Mouse (Mus musculus) A20 (cell line): ENCODE results near the gene Zfp518b.
A peak's percentile ranks its signal among the peaks of the same experiment; 100 is the strongest.

Experiments
- DNase-seq: peaks from one replicate; pipeline ENCODE4 v3.0.0-alpha.2; 2011; ENCODE audit warnings: low read depth, low spot score

Zfp518b gene

DNA sequence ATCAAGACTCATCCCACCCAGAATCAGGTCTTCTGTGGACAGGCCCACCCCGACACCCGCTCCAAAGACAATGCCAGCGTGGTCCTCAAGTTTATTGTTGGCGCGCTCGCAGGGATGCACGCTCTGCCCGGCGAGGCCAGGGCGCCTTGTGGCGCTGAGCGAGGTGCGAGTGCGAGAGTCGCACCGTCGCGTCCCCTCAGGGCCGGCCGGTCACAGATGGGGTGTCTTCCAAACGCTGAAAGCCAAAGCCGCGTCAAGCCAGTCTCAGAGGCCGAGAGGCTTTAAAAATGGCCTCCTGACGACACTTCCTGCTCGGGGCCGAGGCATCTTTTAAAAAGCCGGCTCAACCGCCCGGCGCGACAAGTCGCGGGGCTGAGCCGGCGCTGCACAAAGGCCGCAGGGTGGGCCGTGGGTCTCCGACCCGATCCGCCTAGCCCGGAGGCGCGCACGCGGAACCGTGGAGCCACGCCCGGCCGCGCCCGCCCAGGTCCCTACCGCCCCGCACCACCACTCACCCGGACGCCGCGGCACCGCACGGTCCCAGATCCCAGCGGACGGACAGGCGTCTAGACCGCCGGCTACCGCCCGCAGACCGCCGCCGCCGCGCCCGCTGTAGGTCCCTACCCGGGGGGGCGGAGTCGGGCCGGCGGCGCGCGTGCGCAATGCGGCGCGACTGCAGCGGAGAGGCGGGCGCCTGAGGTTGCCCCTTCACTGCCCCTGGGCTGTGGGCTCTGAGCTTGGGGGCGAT is at the start of gene Zfp518b:
TSS of gene Zfp518b (minus strand) at position 663 of the 748 bp plus-strand sequence.
- no peak for DNase-seq

- no peak for DNase-seq
Observed at GRCm38 (mm10) chr5:38708940-38709581, 24.4 kb upstream of the Zfp518b start.

GRCm38 (mm10) chr5:38707364-38708075 is 22.9 kb upstream of the Zfp518b start:
- DNase-seq: no peak

GRCm38 (mm10) chr5:38702941-38703340 is 18.3 kb upstream of the Zfp518b start:
- no peak for DNase-seq

GRCm38 (mm10) chr5:38702091-38702490 is 17.5 kb upstream of the Zfp518b start:
- DNase-seq: no peak

DNA sequence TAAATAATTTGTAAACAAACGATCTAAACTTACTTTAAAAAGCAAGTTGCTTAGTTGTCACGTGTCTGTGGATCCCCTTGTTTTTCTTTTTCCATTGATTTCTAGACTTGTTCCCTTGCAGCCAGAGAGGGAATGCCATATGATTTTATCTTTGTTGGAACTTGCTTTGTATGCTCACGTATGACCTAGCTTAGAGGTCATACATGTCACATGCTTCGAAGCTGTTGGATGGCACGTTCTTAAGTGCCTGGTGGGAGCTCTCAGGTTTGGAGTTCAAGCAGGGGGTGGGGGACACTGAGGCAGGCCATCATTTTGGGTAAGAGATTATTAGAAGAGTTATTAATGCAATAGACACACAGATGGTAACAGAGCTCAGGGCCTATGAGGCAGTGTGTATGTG is 13.8 kb upstream of the Zfp518b start:
- DNase-seq: no peak

- DNase-seq: no peak
Observed at GRCm38 (mm10) chr5:38698046-38698445, 13.4 kb upstream of the Zfp518b start.

GRCm38 (mm10) chr5:38696616-38697375 is 12.2 kb upstream of the Zfp518b start:
- no peak for DNase-seq

DNA sequence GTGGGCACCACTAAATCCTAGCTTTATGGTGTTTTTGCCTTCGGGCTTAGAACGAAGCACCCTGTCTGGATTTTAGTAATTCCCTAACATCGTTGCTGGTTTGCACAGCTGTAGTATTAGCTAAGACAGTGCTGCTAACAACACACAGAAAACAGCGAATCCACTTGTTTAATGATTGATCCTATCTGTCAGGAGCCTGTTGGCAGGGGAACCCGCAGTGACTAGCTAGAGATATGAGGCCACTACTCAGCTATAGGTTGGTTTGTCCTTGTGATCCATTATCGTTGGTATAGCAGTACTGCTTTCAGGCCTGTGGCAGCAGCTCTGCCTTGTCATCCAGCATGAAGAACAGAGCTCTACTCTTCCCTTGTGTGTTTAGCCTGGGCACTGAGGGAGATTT is 8.2 kb upstream of the Zfp518b start:
- no peak for DNase-seq

DNA sequence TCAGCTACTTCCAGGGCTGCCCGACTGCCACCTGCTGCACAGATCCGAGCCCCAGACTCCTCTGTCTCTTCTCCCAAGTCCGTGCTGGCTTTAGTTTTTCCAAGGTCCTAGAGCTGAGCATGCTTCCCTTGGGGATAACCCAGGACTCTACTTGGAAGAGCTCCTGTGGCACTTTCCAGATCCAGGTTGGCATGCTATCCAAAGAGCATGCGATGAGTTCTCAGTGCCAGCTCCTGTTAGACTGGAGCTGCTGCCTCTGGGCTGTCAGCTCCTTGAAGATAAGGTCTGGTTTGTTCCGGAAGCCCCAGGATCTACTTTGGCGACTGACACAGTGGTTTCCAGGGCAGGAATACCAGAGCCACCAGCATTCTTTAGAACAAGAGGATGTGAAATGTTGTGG is 4.6 kb upstream of the Zfp518b start:
- no peak for DNase-seq

- no peak for DNase-seq
Observed at GRCm38 (mm10) chr5:38687694-38688093, 3.1 kb upstream of the Zfp518b start.

DNA sequence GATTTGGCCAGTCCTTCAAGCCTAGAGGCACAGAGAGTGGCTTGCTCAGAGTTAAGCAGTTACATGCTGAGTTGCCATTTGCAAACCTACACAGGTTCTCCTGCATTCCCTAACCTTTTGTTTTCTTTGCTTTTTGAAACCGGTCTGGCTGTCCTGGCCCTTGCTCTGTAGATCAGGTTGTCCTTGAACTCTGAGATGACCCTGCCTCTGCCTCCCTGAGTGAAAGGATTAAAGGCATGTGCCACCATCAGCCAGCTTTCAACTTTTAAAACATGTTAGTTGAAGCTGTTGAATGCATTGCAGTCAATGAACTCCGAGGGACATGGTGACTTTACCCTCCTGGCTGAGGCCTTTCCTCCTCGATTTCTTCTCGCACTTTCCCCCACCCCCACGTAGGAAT is 25.8 kb downstream of the Zfp518b start:
- DNase-seq: no peak

DNA sequence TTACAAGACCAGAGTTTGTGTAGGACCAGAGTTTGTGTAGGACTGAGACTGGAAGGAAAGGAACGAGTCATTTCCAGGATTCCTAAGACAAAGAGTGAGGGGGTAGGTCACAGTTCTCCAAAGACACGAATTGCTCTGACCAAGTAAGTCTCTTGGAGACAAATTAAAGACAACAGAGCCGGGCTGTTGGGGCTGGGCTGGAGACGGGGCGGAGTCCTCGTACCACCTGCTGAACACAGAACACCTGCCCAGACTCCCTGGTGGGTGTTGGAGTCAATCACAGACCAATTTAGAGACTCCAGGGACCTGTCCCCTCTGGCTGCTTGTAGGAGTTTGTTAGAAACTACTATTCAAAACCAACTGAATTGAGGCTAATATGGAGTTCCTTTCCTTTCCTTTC is 28.4 kb downstream of the Zfp518b start:
- no peak for DNase-seq

DNA sequence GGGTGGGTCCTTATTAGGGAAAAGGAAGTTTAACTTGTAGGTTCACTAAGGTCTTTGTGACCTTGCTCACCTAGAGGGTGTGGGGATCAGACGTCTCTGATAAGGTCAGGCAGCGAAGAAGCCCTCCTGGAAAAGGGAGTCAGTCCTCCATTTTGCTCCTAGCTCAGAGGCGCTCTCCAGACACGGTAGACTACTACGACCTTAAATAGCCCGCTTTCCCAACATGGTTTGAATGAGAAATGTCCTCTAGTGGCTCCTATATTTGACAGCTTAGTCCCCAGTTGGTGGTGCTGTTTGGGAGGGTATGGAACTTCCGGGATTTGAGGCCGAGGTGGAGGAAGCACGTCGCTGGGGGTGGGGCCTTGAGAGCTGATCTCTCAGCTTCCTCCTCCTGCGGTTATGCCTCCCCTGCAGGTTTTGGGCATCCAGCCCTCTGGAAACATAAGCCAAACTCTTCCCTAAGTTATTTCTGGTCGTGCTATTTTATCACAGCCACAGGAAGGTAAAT is 29.2 kb downstream of the Zfp518b start:
- no peak for DNase-seq

GRCm38 (mm10) chr5:38654571-38654970 is 30.1 kb downstream of the Zfp518b start:
- DNase-seq: peak; percentile 16

DNA sequence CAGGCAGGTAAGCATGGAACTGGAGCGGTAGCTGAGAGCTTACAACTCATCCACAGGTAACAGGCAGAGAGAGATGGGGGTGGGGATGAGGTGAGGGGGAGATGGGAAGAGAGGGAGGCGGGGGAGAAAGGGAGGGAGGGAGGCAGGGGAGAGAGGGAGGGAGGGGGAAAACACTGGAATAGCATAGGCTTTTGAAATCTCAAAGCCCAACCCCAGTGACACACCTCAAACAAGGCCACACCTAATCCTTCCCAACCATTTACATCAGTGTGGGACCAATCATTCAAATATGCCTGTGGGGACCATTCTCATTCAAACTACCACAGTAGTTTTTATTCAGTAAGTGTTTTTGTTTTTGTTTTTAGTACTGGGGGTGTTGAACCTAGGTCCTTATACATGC is 31.5 kb downstream of the Zfp518b start:
- DNase-seq: no peak

GRCm38 (mm10) chr5:38651455-38651854 is 33.2 kb downstream of the Zfp518b start:
- DNase-seq: no peak

- no peak for DNase-seq
Observed at GRCm38 (mm10) chr5:38641526-38641925, 43.1 kb downstream of the Zfp518b start.

DNA sequence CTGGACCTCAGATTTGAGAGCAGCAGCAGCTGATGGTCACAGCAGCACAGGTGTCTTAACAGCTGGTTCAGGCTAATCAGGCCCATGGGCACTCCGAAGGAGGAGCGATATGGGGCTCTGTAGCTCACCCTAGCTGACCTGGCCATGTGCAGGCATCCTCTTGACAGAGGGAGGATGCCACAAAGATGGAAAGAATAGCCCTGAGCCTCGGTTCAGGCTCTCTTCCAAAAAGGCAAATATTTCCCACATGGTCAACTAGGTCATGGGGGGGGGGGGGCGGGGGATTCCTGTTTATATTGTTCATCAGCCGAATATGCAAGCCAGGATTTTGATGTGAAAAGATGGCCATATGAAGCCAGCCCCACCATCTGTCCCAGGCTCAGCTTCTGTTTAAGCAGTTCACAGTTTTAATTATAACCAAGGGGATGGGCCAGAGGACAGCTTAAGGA is 48.3 kb downstream of the Zfp518b start:
- DNase-seq: no peak

DNA sequence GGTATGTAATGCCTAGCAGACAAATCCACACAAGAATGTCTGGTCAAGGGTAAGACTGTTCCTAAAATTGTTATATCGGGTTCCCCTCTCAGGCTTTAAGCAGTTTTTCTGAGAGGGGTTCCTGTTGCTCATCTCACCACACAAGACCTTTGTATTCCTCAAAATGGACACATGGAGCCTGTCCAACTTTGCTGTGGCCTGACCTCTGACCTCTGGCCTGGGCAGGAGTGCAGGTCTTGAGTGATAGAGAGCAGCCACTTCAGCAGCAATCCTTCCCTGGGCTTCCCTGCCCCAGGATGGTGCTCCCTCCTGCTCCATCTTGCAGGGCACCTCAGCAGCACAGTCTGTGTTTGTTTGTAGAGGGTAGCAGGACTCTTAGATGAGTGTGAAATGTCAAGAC is 48.9 kb downstream of the Zfp518b start:
- no peak for DNase-seq

DNA sequence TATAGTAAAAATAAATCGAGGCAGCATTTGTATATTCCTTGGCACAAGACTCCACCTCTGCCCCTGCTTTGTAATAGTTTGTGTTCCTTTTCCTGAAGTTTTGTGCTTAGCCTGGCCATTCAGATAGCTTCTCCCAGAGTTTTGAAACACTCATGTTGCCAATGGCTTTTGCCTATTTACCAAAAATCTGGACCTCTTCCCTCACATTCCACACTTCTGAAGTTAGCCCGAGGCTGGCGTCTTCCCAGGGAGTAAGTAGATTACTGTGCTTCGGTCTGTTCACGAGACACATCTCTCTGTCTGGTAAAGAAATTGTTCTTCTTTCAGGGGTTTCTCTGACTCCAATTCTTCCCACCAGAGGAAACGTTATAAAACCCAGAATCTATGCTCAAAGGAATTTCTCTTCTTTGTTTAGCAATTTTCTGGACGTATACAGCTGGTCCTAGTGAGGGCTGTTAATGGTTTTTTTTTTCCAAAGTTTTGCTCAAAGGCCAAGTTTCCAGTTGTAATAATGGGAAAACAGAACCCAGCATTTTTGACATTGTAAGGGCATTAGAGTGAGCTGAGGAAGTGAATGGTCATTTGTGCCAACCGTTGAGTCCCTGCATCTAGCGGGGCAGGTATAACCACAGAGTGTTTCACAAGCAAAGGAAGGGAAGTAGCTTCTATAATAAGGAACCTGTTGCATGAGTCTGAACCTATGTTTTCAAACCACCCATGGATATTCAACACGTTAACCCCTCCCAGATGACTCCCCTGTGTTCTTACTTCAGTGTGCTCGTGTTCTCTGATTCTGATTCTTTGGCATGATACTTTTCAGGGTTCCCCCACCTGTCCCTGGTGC is 50.1 kb downstream of the Zfp518b start:
- no peak for DNase-seq
